Mouse (Mus musculus) hindbrain, embryonic 11.5 days (tissue): ENCODE data around the gene Ptprd. TPM values are rescaled to one million over a fixed set of nuclear protein-coding genes. Genes with fewer than 3 reads are reported as not detected.
"Not testable (repeated sequence)": the region's sequence is repeated elsewhere in the genome, so short reads cannot be mapped to it uniquely, and the experiment has no call there.

ENCODE experiments used
- ATAC-seq: fragments of 200-750 bp; cut with Nextera tagmentation; 2 replicates; pipeline ENCODE4 v1.8.0; 2017; ENCODE audit warnings: mild to moderate bottlenecking, moderate TSS enrichment, moderate library complexity; ENCODE audit not compliant: low FRiP score
- DNase-seq: peaks from one replicate; pipeline ENCODE4 v3.0.0-alpha.2; 2015; ENCODE audit warnings: low spot score
- H3K27ac ChIP-seq: fragments of 300-500 bp; sonication (generic); 2 replicates; pipeline ENCODE4 v1.5.1; 2014; ENCODE audit warnings: mild to moderate bottlenecking, low read depth, low read length
- H3K27me3 ChIP-seq: fragments of 300-500 bp; sonication (generic); 2 replicates; pipeline ENCODE4 v1.6.1; 2014; ENCODE audit warnings: mild to moderate bottlenecking, low read length, moderate library complexity, mixed read lengths; ENCODE audit not compliant: control insufficient read depth, insufficient read depth
- H3K36me3 ChIP-seq: fragments of 300-500 bp; sonication (generic); 2 replicates; pipeline ENCODE4 v1.6.1; 2014; ENCODE audit warnings: mild to moderate bottlenecking, low read length, moderate library complexity, mixed read lengths; ENCODE audit not compliant: control insufficient read depth, insufficient read depth
- H3K4me1 ChIP-seq: fragments of 300-500 bp; sonication (generic); replicated peaks from 2 replicates; pipeline ENCODE4 v1.6.1; 2014; ENCODE audit warnings: low read length, mixed read lengths; ENCODE audit not compliant: control insufficient read depth, insufficient read depth
- H3K4me2 ChIP-seq: fragments of 300-500 bp; sonication (generic); replicated peaks from 2 replicates; pipeline ENCODE4 v1.6.1; 2014; ENCODE audit warnings: mild to moderate bottlenecking, low read depth, low read length
- H3K4me3 ChIP-seq: fragments of 300-500 bp; sonication (generic); 2 replicates; pipeline ENCODE4 v1.5.1; 2014; ENCODE audit warnings: low read depth, low read length
- H3K9ac ChIP-seq: fragments of 300-500 bp; sonication (generic); 2 replicates; pipeline ENCODE4 v1.6.1; 2014; ENCODE audit warnings: low read depth, low read length
- H3K9me3 ChIP-seq: fragments of 300-500 bp; sonication (generic); 2 replicates; pipeline ENCODE4 v1.6.1; 2016; ENCODE audit warnings: low read length; ENCODE audit not compliant: control insufficient read depth
- WGBS: fragments of 180-500 bp; shearing (Covaris S2); extraction: QIAGEN DNeasy Blood & Tissue Kit; methylation state at CpG from one replicate; pipeline ENCODE4 v1.1.7; 2014; 5-methylcytosine and 5-hydroxymethylcytosine counted together
- polyA plus RNA-seq: library from polyadenylated mRNA; unstranded; fragments of >200 nt; fragmentation: Nextera tagmentation; extraction: Ambion mirVana; gene quantifications from 2 replicates; pipeline ENCODE4 v1.2.1, GENCODE M21; 2014

Ptprd gene
- polyA plus RNA-seq, 1 experiment from 2014 or later: 31.7 TPM

- H3K4me3 ChIP-seq: no peak overlapping the region
- H3K9ac ChIP-seq: no peak overlapping the region
- 76% methylated on average over 6 of the region's 6 CpGs for WGBS
- ATAC-seq (peak; percentile 45; the same call in 1 of the 2 replicates), DNase-seq (peak; percentile 13)
- no peaks in the 10 kb centered on the region for H3K36me3 ChIP-seq
- no peaks in the 10 kb centered on the region for H3K27me3 ChIP-seq
- no peaks in the 10 kb centered on the region for H3K9me3 ChIP-seq
- no peak overlapping the region for H3K4me2 ChIP-seq
- H3K27ac ChIP-seq: no peak overlapping the region
- H3K4me1 ChIP-seq: no peaks in the 10 kb centered on the region
Measured at GRCm38 (mm10) chr4:76438496-76439079, 1773.2 kb downstream of the Ptprd start.

- DNase-seq: no peak
- H3K27me3 ChIP-seq: no peaks in the 10 kb centered on the region
- WGBS: 81% methylated on average over 4 of the region's 4 CpGs
Measured at GRCm38 (mm10) chr4:76438068-76438467, 1773.7 kb downstream of the Ptprd start.

GRCm38 (mm10) chr4:76435920-76436319, 1775.8 kb downstream of the Ptprd start:
- H3K27me3 ChIP-seq: no peaks in the 10 kb centered on the region
- no peak overlapping the region for H3K4me3 ChIP-seq
- no peak overlapping the region for H3K9ac ChIP-seq
- H3K36me3 ChIP-seq: no peaks in the 10 kb centered on the region
- H3K27ac ChIP-seq: no peak overlapping the region
- no peaks in the 10 kb centered on the region for H3K9me3 ChIP-seq
- no peak overlapping the region for H3K4me2 ChIP-seq
- no peak for ATAC-seq
- 66% methylated on average over 5 of the region's 5 CpGs for WGBS
- no peak for DNase-seq
- H3K4me1 ChIP-seq: no peaks in the 10 kb centered on the region

More at GRCm38 (mm10) chr4:76438068-76438467, 1773.7 kb downstream of the Ptprd start:
- Histone ChIP-seq H3K4me2 (no peak overlapping the region), H3K4me3 (no peak overlapping the region), H3K9me3 (no peaks in the 10 kb centered on the region), H3K36me3 (no peaks in the 10 kb centered on the region), H3K4me1 (no peaks in the 10 kb centered on the region), H3K27ac (no peak overlapping the region), H3K9ac (no peak overlapping the region)
- no peak for ATAC-seq

GRCm38 (mm10) chr4:76429769-76430168, 1782.0 kb downstream of the Ptprd start:
- Histone ChIP-seq H3K27ac (no peak overlapping the region), H3K4me2 (no peak overlapping the region), H3K27me3 (no peaks in the 10 kb centered on the region), H3K4me1 (no peaks in the 10 kb centered on the region), H3K9ac (no peak overlapping the region), H3K9me3 (no peaks in the 10 kb centered on the region), H3K36me3 (no peaks in the 10 kb centered on the region), H3K4me3 (no peak overlapping the region)
- ATAC-seq (no peak), DNase-seq (no peak)
- 76% methylated on average over 3 of the region's 3 CpGs for WGBS

- DNase-seq, H3K9me3 ChIP-seq, H3K9ac ChIP-seq, H3K4me3 ChIP-seq, H3K4me2 ChIP-seq, H3K4me1 ChIP-seq, ATAC-seq, H3K27ac ChIP-seq, H3K36me3 ChIP-seq, H3K27me3 ChIP-seq: not testable (repeated sequence)
- WGBS: 82% methylated on average over 3 of the region's 3 CpGs
Measured at GRCm38 (mm10) chr4:76427036-76427435, 1784.7 kb downstream of the Ptprd start.

GRCm38 (mm10) chr4:76425230-76425575, 1786.6 kb downstream of the Ptprd start:
- no peak for DNase-seq
- WGBS: 83% methylated on average over 2 of the region's 2 CpGs
- Histone ChIP-seq H3K4me1 (no peaks in the 10 kb centered on the region), H3K9ac (no peak overlapping the region), H3K27ac (no peak overlapping the region), H3K4me3 (no peak overlapping the region), H3K4me2 (no peak overlapping the region), H3K27me3 (no peaks in the 10 kb centered on the region), H3K36me3 (no peaks in the 10 kb centered on the region), H3K9me3 (no peaks in the 10 kb centered on the region)
- ATAC-seq: no peak

GRCm38 (mm10) chr4:76424324-76425229, 1787.2 kb downstream of the Ptprd start:
- WGBS: 90% methylated on average over 9 of the region's 9 CpGs
- no peak overlapping the region for H3K9ac ChIP-seq
- H3K9me3 ChIP-seq: no peaks in the 10 kb centered on the region
- no peak overlapping the region for H3K4me3 ChIP-seq
- no peaks in the 10 kb centered on the region for H3K27me3 ChIP-seq
- no peak overlapping the region for H3K27ac ChIP-seq
- ATAC-seq (no peak), DNase-seq (no peak)
- no peaks in the 10 kb centered on the region for H3K4me1 ChIP-seq
- H3K36me3 ChIP-seq: no peaks in the 10 kb centered on the region
- no peak overlapping the region for H3K4me2 ChIP-seq

GRCm38 (mm10) chr4:76422113-76422512, 1789.6 kb downstream of the Ptprd start:
- Histone ChIP-seq H3K27ac (no peak overlapping the region), H3K4me2 (no peak overlapping the region), H3K9me3 (no peaks in the 10 kb centered on the region), H3K9ac (no peak overlapping the region), H3K4me3 (no peak overlapping the region), H3K4me1 (no peaks in the 10 kb centered on the region), H3K27me3 (no peaks in the 10 kb centered on the region), H3K36me3 (no peaks in the 10 kb centered on the region)
- DNase-seq: no peak
- WGBS: 90% methylated on average over 4 of the region's 4 CpGs
- no peak for ATAC-seq

- DNase-seq (no peak), ATAC-seq (no peak)
- Histone ChIP-seq H3K36me3 (no peaks in the 10 kb centered on the region), H3K9ac (no peak overlapping the region), H3K4me1 (no peaks in the 10 kb centered on the region), H3K27ac (no peak overlapping the region), H3K4me3 (no peak overlapping the region), H3K9me3 (no peaks in the 10 kb centered on the region), H3K27me3 (no peaks in the 10 kb centered on the region), H3K4me2 (no peak overlapping the region)
- 80% methylated on average over 2 of the region's 2 CpGs for WGBS
Measured at GRCm38 (mm10) chr4:76419641-76420040, 1792.1 kb downstream of the Ptprd start.
